Mouse (Mus musculus): ENCODE results near the gene Gm38431. TPM values are rescaled to one million over a fixed set of nuclear protein-coding genes. Genes with fewer than 3 reads are reported as not detected.
A peak's percentile ranks its signal among the peaks of the same experiment; 100 is the strongest.
"Not testable (repeated sequence)": the region's sequence is repeated elsewhere in the genome, so short reads cannot be mapped to it uniquely, and the experiment has no call there.

Gm38431 gene
- total RNA-seq, 2 experiments from 2014 or later = 2.4 to 2.7 TPM

DNA sequence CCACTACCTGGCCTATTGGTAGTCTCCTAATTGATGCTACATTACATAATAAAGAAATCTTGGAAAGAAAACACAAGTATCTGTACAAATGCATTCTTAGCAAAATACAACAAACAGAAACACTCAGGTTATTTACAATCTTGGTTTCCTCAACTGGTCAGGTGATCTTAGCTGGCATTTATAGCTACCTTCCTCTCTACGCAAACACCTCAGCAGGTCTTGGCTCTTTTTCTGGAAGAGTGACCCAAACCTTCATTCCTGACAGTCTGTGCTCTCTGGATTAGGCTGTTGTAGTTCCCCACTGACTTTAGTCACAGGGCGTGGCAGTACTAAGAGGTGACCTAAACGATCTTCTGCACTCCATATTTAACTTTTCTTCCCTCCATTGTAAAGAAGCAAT is 46.6 kb downstream of the Gm38431 start:
- DNase-seq (ENCODE audit: extremely low spot score in 1 of 2, low spot score in 1 of 2) = no peak

DNA sequence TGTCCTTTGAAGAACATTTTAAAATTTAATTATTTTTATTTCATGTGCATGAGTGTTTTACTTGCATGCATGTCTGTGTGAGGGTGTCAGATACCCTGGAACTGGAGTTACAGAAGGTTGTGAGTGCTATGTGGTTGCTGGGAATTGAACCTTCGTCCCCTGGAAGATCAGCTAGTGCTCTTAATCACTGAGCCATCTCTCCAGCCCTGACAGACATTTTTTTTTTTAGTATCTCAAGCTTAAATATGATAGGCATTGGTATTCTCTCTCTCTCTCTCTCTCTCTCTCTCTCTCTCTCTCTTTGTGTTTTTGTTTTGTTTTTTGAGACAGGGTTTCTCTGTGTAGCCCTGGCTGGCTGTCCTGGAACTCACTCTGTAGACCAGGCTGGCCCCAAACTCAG is 47.0 kb downstream of the Gm38431 start:
- DNase-seq (ENCODE audit: extremely low spot score in 1 of 2, low spot score in 1 of 2) = not testable (repeated sequence)

DNA sequence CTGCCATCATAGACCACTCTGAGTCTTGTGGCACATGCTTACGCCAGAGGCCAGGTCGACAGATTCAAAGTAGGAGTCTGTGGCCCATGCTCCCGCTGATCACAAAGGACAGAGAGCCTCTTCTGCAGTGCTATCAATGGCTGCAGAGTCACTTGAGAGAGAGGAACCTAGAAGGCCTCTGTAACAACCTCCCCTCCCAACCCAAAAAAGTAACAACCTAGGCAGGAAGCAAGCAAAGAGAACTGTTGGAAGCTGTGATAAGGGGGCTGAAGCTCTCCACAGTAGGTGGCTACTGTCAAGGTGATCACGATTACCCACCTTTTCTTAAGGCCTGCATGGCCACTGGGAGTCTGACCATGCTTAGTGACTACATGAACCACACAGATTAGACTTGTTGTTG is 48.2 kb downstream of the Gm38431 start:
- no peak for DNase-seq (ENCODE audit: extremely low spot score in 1 of 2, low spot score in 1 of 2)

DNA sequence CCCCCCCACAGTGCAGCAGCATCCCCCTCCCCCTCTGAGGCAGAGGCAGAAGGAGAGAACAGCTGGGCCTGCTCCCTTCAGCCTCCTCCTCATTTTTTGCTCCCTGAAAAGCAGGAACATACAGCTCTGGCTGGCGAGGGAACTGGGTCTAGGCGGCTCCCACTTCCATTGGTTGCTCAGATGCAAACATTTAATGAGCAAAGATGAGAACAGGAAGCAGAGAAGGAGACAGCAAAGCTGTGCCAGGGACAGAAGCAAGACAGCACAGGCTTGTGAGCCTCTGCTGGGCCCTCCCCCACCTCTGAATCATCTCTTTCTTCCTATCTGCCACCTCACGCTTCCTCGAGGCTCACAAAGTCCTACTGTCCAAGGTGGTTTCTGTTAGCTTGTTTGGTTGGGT is 50.5 kb downstream of the Gm38431 start:
- DNase-seq (ENCODE audit: extremely low spot score in 1 of 2, low spot score in 1 of 2) = peak; percentile 35 to 45

DNA sequence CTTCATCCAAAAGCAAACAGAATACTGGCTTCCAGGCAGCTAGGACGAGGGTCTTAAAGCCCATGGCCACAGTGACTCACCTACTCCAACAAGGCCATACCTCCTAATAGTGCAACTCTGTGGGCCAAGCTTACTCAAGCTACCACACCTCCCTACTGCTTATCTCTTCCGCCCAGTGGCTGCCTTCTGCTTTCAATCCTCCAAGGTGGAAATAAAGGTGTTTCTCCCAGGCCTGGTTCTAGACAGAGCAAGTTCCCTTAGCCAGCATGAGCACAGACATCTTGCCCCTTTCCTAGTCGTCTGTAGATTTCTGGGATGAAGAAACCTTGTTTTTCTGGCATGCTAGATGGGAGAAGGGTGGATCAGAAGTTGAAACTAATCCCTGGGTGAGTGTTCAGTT is 52.0 kb downstream of the Gm38431 start:
- DNase-seq (ENCODE audit: extremely low spot score in 1 of 2, low spot score in 1 of 2) = no peak

DNA sequence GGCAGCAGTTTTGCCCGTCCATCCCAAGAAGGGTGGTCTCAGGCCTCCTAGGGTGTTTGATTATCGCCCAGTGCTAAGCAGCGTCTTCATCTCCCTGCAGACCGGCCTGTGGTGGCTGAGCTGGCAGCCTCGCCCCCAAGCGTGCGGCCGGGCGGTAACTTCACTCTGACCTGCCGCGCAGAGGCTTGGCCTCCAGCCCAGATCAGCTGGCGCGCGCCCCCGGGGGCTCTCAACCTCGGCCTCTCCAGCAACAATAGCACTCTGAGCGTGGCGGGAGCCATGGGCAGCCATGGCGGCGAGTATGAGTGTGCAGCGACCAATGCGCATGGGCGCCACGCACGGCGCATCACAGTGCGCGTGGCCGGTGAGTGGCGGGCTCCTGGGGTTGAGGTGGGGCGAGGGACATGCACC is 54.3 kb downstream of the Gm38431 start:
- peak; percentile 44 to 51 for DNase-seq (ENCODE audit: extremely low spot score in 1 of 2, low spot score in 1 of 2)

DNA sequence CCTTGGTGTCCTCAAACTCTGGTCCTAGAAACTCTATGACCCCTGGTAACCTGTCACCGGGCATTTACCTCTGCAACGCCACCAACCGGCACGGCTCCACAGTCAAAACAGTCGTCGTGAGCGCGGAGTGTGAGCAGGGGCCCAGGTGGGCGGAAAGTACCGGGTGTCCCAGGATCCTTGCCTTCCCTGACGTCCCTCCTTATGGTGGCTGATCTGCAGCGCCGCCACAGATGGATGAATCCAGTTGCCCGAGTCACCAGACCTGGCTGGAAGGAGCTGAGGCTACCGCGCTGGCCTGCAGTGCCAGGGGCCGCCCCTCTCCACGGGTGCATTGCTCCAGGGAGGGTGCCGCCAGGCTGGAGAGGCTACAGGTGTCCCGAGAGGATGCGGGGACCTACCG is 55.1 kb downstream of the Gm38431 start:
- peak; percentile 22 to 40 for DNase-seq (ENCODE audit: extremely low spot score in 1 of 2, low spot score in 1 of 2)

DNA sequence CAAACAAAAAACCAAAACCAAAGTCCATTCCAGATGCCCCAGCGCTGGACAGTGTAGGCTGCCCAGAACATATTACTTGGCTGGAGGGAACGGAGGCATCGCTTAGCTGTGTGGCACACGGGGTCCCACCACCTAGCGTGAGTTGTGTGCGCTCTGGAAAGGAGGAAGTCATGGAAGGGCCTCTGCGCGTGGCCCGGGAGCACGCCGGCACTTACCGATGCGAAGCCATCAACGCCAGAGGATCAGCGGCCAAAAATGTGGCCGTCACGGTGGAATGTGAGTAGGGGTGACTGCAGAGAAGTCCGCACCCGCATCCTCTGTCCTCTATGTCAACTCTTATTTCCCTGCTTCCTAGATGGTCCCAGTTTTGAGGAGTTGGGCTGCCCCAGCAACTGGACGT is 55.6 kb downstream of the Gm38431 start:
- no peak for DNase-seq (ENCODE audit: extremely low spot score in 1 of 2, low spot score in 1 of 2)

DNA sequence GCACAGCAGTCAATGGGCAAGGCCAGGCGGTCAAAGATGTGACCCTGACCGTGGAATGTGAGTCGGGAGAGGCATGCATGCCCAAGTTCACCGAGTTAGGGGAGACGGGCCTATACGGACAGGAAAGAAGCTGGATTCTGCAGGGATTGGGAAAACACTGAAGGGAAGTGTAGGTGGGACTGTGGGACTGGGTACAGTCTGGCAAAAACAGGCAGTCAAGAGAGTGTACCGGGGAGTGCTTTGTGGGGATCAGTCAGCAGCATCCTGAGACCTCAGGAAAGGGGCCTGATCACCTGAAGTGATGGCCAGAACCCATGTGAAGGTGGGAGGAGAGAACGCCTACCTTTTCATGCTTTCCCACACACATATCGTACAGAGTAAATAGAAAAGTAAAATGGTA is 56.2 kb downstream of the Gm38431 start:
- no peak for DNase-seq (ENCODE audit: extremely low spot score in 1 of 2, low spot score in 1 of 2)

DNA sequence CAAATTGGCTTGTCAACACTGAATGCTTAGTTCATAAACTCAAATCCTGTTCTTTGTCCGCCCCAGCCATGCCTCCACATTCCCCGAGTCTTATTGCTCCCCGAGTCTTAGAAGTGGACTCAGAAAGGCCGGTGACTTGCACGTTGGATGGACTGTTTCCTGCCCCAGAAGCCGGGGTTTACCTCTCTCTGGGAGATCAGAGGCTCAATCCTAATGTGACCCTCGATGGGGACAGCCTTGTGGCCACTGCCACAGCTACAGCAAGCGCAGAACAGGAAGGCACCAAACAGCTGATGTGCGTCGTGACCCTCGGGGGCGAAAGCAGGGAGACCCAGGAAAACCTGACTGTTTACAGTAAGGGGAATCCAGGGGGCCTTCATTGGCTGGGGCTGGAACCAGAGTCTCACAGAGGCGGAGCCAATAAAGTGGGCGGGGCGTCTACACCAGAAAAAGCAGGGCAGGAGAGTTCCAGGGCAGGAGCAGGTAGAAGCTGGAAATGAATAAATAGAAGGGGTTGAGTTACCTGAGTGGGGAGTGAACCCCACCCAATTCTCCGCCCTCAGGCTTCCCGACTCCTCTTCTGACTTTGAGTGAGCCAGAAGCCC is 57.2 kb downstream of the Gm38431 start:
- DNase-seq (ENCODE audit: extremely low spot score in 1 of 2, low spot score in 1 of 2) = peak in 1 of 2 experiments; percentile 16

DNA sequence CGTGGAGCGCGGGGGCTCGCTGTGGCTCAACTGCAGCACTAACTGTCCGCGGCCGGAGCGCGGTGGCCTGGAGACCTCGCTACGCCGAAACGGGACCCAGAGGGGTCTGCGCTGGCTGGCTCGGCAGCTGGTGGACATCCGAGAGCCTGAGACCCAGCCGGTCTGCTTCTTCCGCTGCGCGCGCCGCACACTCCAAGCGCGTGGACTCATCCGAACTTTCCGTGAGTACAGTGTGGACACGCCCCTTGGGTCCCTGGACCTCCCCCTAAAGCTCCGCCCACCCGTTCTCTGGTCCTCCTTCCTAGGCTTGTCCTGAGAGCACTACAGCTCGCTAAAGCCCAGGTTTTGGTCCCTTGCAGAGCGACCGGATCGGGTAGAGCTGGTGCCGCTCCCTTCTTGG is 58.7 kb downstream of the Gm38431 start:
- peak; percentile 33 to 54 for DNase-seq (ENCODE audit: extremely low spot score in 1 of 2, low spot score in 1 of 2)

DNA sequence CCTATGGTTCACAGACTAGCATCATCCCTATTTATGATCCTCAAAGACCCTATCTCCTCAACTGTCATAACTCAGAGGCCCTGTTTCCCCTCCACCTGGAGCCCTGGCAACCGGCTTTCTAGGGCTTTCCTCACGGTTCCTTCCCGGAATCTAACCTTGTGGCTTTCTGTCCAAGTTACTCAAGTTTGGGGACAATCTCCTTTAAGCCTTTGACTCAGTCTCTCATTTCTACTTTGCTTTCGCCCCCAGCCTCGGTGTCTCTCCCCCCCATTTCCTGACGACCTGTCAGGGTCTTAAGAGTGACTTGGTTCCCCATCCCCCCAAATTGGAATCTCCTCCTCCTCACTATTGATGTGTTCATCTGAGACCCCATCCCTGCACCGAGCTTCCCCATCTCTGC is 59.3 kb downstream of the Gm38431 start:
- no peak for DNase-seq (ENCODE audit: extremely low spot score in 1 of 2, low spot score in 1 of 2)

DNA sequence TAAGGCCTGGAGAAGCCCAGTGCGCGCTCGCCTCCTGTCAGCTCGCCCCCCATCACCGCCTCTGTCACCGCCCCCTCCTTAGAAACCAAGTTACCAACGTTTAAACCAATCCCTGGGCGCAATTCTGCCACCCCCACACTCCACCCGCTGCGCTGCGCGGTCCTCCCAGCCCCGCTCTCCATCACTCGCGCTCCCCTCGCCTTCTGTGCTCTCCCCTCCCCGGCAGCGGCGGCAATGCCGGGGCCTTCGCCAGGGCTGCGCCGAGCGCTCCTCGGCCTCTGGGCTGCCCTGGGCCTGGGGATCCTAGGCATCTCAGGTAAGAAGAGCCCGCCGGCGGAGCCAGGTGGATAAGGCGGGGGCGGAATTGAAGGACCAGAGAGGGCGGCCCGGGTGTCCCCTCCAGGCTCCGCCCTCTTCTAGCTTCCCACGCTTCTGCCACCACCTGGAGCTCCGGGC is 59.9 kb downstream of the Gm38431 start, which contains the start of gene Icam5:
Gene Icam5, plus strand, starts transcription at position 178 of the 456 bp plus-strand sequence.
- peak in 1 of 2 experiments; percentile 63 for DNase-seq (ENCODE audit: extremely low spot score in 1 of 2, low spot score in 1 of 2)

DNA sequence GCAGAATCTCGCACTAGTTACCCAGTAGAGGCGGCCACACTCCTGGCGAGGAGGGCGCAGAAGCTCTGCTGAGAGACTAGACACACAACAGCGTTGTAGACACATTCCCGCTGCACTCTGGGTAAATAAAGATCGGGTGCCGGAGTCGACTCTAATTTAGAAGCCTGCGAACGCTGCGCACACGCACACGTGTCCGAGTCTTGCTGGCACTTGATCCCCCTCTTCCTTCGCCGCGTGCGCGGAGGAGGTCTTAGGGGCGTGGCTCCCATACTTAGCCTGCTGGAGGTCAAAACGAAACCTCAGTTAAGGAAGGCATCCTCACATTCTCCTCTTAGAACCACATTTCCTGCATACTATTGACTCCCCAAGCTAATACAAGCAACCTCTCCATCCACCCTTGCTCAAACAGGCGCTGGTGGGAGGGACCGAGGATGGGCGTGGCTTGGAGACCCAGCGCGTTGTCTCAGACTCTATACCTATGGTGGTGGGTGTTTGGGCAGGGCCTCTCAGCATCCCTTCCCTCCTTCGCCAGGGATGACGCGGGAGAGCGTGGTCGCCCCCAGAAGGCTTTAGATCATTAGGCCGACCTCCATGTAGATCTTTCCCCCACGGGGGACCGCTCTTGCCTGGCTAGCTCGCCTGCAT is 60.4 kb downstream of the Gm38431 start:
- peak; percentile 52 to 78 for DNase-seq (ENCODE audit: extremely low spot score in 1 of 2, low spot score in 1 of 2)

DNA sequence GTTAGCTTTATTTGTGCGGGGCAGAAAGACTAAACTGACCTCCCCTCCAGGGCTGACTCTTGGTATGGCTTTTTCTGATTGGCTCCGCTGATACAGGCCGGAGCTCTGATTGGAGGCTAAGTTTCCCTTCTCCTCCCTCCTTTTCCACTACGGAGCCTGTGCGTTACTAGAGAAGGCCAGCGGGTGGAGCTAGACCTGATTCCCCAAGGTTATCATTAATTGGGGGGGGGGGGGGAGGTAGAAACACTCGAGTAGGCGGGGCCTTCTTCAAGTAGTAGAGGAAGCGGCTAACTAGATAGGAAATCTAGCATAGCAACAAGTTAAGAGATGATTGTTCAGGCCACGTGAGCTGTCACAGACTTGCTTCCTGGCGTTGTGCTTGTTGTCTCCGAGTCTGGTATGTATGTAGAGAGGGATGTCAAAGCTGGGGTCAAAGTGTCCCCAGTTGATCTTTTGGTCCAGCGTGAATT is 61.0 kb downstream of the Gm38431 start:
- peak; percentile 50 to 73 for DNase-seq (ENCODE audit: extremely low spot score in 1 of 2, low spot score in 1 of 2)

DNA sequence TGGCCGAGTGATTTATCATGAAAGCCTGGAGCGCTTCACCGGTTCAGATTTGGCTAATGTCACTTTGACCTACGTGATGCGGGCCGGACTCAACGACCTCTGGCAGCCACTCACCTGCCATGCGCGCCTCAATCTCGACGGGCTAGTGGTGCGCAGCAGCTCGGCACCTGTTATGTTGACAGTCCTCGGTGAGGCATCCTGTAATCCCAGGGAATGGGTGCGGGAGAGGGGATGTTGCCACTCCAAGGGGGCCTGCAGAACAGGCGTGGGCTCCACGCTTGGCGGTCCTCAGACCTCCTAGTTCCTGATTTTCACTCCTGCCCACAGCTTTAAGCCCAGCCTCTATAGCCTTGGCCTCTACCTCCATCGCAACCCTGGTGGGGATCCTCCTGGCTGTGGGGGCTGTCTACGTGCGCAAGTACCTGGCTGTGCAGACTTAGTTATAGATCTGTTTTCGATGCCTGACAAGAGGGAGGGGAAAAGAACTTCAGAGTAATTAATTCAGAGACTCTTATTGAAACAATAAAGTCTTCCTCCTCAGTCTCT is 61.7 kb downstream of the Gm38431 start:
- DNase-seq (ENCODE audit: extremely low spot score in 1 of 2, low spot score in 1 of 2) = no peak

DNA sequence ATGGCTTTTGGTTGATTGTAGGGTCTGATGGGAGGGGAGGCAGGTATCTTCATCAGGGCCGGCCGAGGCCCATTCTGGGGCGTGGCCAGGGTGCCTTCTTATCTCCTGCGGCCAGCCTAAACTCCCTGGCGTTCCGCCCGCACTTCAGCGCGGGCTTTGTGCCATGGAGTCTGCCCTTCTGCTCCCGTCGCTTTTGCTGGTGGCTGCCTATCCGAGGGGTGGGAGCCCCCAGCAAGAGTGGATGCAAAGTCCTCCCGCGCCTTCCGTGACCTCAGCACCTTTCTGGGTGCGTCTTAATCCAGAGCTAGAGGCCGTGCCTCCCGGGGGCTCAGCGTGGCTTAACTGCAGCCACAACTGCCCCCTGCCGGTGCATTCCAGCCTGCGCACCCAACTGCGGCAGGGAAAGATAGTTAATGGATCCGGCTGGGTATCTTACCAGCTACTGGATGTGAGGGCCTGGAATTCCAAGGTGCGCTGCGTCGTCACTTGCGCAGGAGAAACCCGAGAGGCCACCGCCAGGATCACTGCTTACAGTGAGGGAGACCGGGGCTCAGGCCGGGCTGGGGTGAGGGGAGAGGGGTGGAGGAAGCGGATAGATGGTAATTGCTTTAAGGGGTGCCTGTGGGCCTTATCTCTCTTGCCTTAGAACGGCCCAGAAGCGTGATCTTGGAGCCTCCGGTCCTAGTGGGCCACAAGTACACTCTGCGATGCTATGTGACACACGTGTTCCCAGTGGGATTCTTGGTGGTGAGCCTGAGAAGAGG is 62.3 kb downstream of the Gm38431 start, which contains the start of gene Icam4:
Gene Icam4, plus strand, starts transcription at position 83 of the 764 bp plus-strand sequence.
- DNase-seq (ENCODE audit: extremely low spot score in 1 of 2, low spot score in 1 of 2) = peak; percentile 59 to 78

DNA sequence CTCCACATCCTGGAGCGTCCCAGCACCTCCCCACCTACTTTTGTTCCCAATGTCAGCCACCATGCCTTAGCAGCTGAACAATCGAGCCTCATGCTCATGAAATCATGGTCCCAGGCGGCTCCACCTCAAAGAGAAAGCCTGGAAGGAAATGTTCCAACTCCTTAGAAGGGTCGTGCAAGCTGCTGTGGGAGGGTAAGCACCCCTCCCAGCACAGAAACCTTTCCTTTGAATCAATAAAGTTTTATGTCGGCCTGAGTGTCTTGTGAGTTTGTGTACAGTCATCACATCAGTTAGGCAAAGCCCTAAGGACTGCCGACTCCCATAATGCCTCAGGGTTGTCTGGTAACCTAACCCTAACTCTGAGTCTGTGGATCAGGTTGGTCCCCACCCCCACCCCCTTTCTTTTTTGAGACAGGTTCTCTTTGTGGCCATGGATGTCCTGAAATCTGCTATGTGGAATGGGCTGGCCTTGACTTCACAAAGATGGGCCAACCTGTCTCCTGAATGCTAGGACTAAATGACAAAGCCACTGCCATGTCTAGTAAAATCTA is 63.2 kb downstream of the Gm38431 start:
- no peak for DNase-seq (ENCODE audit: extremely low spot score in 1 of 2, low spot score in 1 of 2)

DNA sequence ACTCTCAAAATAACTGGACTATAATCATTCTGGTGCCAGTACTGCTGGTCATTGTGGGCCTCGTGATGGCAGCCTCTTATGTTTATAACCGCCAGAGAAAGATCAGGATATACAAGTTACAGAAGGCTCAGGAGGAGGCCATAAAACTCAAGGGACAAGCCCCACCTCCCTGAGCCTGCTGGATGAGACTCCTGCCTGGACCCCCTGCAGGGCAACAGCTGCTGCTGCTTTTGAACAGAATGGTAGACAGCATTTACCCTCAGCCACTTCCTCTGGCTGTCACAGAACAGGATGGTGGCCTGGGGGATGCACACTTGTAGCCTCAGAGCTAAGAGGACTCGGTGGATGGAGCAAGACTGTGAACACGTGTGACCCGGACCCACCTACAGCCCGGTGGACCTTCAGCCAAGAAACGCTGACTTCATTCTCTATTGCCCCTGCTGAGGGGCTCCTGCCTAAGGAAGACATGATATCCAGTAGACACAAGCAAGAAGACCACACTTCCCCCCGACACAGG is 64.0 kb downstream of the Gm38431 start:
- no peak for DNase-seq (ENCODE audit: extremely low spot score in 1 of 2, low spot score in 1 of 2)

DNA sequence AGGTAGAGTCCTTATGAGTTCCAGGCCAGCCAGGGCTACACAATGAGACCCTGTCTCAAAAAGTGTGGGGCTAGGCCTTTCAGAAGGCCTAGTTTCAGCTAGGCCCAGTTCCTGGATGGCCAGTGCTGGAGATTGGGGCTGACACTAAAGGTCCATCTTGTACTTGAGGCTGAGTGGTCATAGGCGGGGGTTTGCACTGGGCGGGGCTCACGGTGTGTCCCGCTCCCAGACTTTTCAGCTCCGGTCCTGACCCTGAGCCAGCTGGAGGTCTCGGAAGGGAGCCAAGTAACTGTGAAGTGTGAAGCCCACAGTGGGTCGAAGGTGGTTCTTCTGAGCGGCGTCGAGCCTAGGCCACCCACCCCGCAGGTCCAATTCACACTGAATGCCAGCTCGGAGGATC is 64.9 kb downstream of the Gm38431 start:
- no peak for DNase-seq (ENCODE audit: extremely low spot score in 1 of 2, low spot score in 1 of 2)
